8 mouse cellular contexts compared by ENCODE assay signal in genomic region chr7:43489631-43490125, GRCm38 (mm10). TPM values are rescaled to one million over a fixed set of nuclear protein-coding genes. Genes with fewer than 3 reads are reported as not detected.
DNase-seq lines count a peak whose midpoint lies in the region; ATAC-seq and TF ChIP-seq lines count a peak whose summit lies in the region.

TSS of gene Iglon5 (minus strand) at chr7:43490075.

- no peak within 1 kb of the TSS for H3K27ac ChIP-seq in kidney, embryonic 14.5 days (ENCODE audit: low read depth, low read length)
- no peak within 1 kb of the TSS for H3K27ac ChIP-seq in kidney, adult 2 months (ENCODE audit: insufficient read depth, low read depth, low read length)
- peak within 1 kb of the TSS; percentile 89 for H3K27ac ChIP-seq in hindbrain, embryonic 15.5 days (replicated peaks)
- peak within 1 kb of the TSS; percentile 93 for H3K27ac ChIP-seq in midbrain, embryonic 10.5 days (replicated peaks)
- H3K27ac ChIP-seq in thymus, adult 2 months (ENCODE audit: control insufficient read depth, insufficient read depth, low read length): no peak within 1 kb of the TSS

- no peak for TF ChIP-seq POLR2A in kidney, adult 2 months (IDR thresholded peaks at IDR 0.05; ENCODE audit: low read depth, low read length)
- TF ChIP-seq POLR2A in thymus, adult 2 months (IDR thresholded peaks at IDR 0.05; ENCODE audit: control insufficient read depth, extremely low read depth, insufficient read depth, low read length, poor library complexity): no peak

- peaks cover 3% of the 10 kb centered on the region for H3K27me3 ChIP-seq in kidney, embryonic 14.5 days (ENCODE audit: control insufficient read depth, insufficient read depth, low read length)
- no peaks in the 10 kb centered on the region for H3K27me3 ChIP-seq in kidney, adult 2 months (replicated peaks; ENCODE audit: control insufficient read depth, insufficient read depth, low read length)
- no peaks in the 10 kb centered on the region for H3K27me3 ChIP-seq in hindbrain, embryonic 15.5 days
- H3K27me3 ChIP-seq in midbrain, embryonic 10.5 days (ENCODE audit: low read depth, poor library complexity, severe bottlenecking): peaks cover 15% of the 10 kb centered on the region
- H3K27me3 ChIP-seq in thymus, adult 2 months (ENCODE audit: control insufficient read depth, insufficient read depth, low read length): no peaks in the 10 kb centered on the region; the same call in 1 of the 2 replicates

- H3K9ac ChIP-seq in kidney, embryonic 14.5 days (ENCODE audit: low read depth, low read length): peak within 1 kb of the TSS; percentile 60; the same call in 1 of the 2 replicates
- H3K9ac ChIP-seq in hindbrain, embryonic 15.5 days: peak within 1 kb of the TSS; percentile 86

- no peaks in the 10 kb centered on the region for H3K9me3 ChIP-seq in kidney, embryonic 14.5 days (ENCODE audit: control insufficient read depth, low read length)
- H3K9me3 ChIP-seq in hindbrain, embryonic 15.5 days: no peaks in the 10 kb centered on the region
- H3K9me3 ChIP-seq in midbrain, embryonic 10.5 days (replicated peaks): no peaks in the 10 kb centered on the region

- H3K4me3 ChIP-seq in kidney, embryonic 14.5 days (ENCODE audit: low read length): peak within 1 kb of the TSS; percentile 48
- H3K4me3 ChIP-seq in kidney, adult 2 months (ENCODE audit: insufficient read depth, low read depth, low read length): no peak within 1 kb of the TSS
- peak within 1 kb of the TSS; percentile 78 for H3K4me3 ChIP-seq in hindbrain, embryonic 15.5 days
- H3K4me3 ChIP-seq in midbrain, embryonic 10.5 days: peak within 1 kb of the TSS; percentile 79
- H3K4me3 ChIP-seq in thymus, adult 2 months (ENCODE audit: control insufficient read depth, insufficient read depth, low read length): no peak within 1 kb of the TSS

- no peak for TF ChIP-seq CTCF in kidney, adult 2 months (conservative IDR thresholded peaks at IDR 0.05; ENCODE audit: insufficient read depth, insufficient read length, low read depth, low read length)
- TF ChIP-seq CTCF in thymus, adult 2 months (IDR thresholded peaks at IDR 0.05; ENCODE audit: borderline replicate concordance, control insufficient read depth, extremely low read depth, insufficient read depth, low read length, poor library complexity): no peak

- WGBS in kidney, embryonic 14.5 days: 2% methylated on average over 16 of the region's 41 CpGs
- 5% methylated on average over 20 of the region's 41 CpGs for WGBS in kidney, adult 2 months
- under 1% methylated on average over 12 of the region's 41 CpGs for WGBS in hindbrain, embryonic 15.5 days
- WGBS in midbrain, embryonic 10.5 days: 2% methylated on average over 19 of the region's 41 CpGs
- WGBS in thymus, adult 2 months: 8% methylated on average over 14 of the region's 41 CpGs

- peak; percentile 56 for ATAC-seq in kidney, embryonic 14.5 days (ENCODE audit: low FRiP score, low TSS enrichment)
- peak; percentile 50 for ATAC-seq in hindbrain, embryonic 15.5 days (ENCODE audit: low FRiP score, low read depth)
- ATAC-seq in activated CD4-positive, CD25-positive, alpha-beta regulatory T cell, adult 4 months: no peak

- DNase-seq in kidney, adult 2 months: no peak
- peak; percentile 69 for DNase-seq in cerebellum, postnatal 14 days
- peak; percentile 44 for DNase-seq in midbrain, embryonic 10.5 days (ENCODE audit: low spot score)
- no peak for DNase-seq in thymus, adult 2 months
- no peak for DNase-seq in kidney, adult 8-10 months

- peak within 1 kb of the TSS; percentile 83 for H3K4me2 ChIP-seq in kidney, embryonic 14.5 days (replicated peaks; ENCODE audit: low read depth, low read length)
- peak within 1 kb of the TSS; percentile 73 for H3K4me2 ChIP-seq in hindbrain, embryonic 15.5 days

- H3K4me1 ChIP-seq in kidney, embryonic 14.5 days (ENCODE audit: control insufficient read depth, insufficient read depth, low read length): no peaks in the 10 kb centered on the region
- H3K4me1 ChIP-seq in kidney, adult 2 months (ENCODE audit: control insufficient read depth, insufficient read depth, low read length): no peaks in the 10 kb centered on the region
- peaks cover 23% of the 10 kb centered on the region for H3K4me1 ChIP-seq in hindbrain, embryonic 15.5 days (replicated peaks)
- H3K4me1 ChIP-seq in midbrain, embryonic 10.5 days: peaks cover 28% of the 10 kb centered on the region
- no peaks in the 10 kb centered on the region for H3K4me1 ChIP-seq in thymus, adult 2 months (replicated peaks; ENCODE audit: control insufficient read depth, insufficient read depth, low read length)

- no peaks in the 10 kb centered on the region for H3K36me3 ChIP-seq in kidney, embryonic 14.5 days (ENCODE audit: control insufficient read depth, insufficient read depth, low read length)
- no peaks in the 10 kb centered on the region for H3K36me3 ChIP-seq in kidney, adult 2 months (ENCODE audit: control insufficient read depth, insufficient read depth, low read length)
- H3K36me3 ChIP-seq in hindbrain, embryonic 15.5 days: no peaks in the 10 kb centered on the region
- no peaks in the 10 kb centered on the region for H3K36me3 ChIP-seq in midbrain, embryonic 10.5 days
- H3K36me3 ChIP-seq in thymus, adult 2 months (ENCODE audit: control insufficient read depth, insufficient read depth, low read length): no peaks in the 10 kb centered on the region

RNA-seq across cellular contexts. Expression of gene Iglon5, which starts in this region (rescaled TPM):
- 0.72 and 0.84 TPM in 2 replicates for polyA plus RNA-seq in kidney, embryonic 14.5 days (2014; fragmentation: Nextera tagmentation; extraction: Ambion mirVana)
- 1.0 and 1.1 TPM in 2 replicates for polyA plus RNA-seq in kidney, adult 2 months (2012; rRNA removed)
- 9.6 and 10.7 TPM in 2 replicates for polyA plus RNA-seq in hindbrain, embryonic 15.5 days (2015; fragmentation: Nextera tagmentation; extraction: Ambion mirVana)
- 0.70 and 2.0 TPM in 2 replicates for polyA plus RNA-seq in midbrain, embryonic 10.5 days (2016; fragmentation: Nextera tagmentation; extraction: Ambion mirVana)
- polyA plus RNA-seq in activated CD4-positive, CD25-positive, alpha-beta regulatory T cell, adult 4 months (2017; shearing (Covaris generic)): not detected
- 1.1 and 1.2 TPM in 2 replicates for polyA plus RNA-seq in thymus, adult 2 months (2012; rRNA removed)

Comparison
In these comparisons a context has a peak if more than half of its experiments do, and no peak if none do; other contexts are left out.
1. Peak in ATAC-seq, H3K4me3 ChIP-seq, H3K9ac ChIP-seq and H3K4me2 ChIP-seq in kidney, embryonic 14.5 days; RNA of the gene not detected or under 1 TPM.
2. H3K27ac ChIP-seq: peak in hindbrain, embryonic 15.5 days (single experiment) and midbrain, embryonic 10.5 days (single experiment); none in kidney, embryonic 14.5 days (single experiment), kidney, adult 2 months (single experiment) and thymus, adult 2 months (single experiment).
3. H3K4me3 ChIP-seq: peak in hindbrain, embryonic 15.5 days (single experiment) and midbrain, embryonic 10.5 days (single experiment); none in kidney, adult 2 months (single experiment) and thymus, adult 2 months (single experiment).
4. DNase-seq: peak in cerebellum, postnatal 14 days (2 of 2) and midbrain, embryonic 10.5 days (single experiment); none in kidney, adult 2 months (single experiment), thymus, adult 2 months (single experiment) and kidney, adult 8-10 months (0 of 2).